Mouse (Mus musculus) CH12.LX (cell line): Measurements from ENCODE around the gene Tanc1.

Experiments used
- EP300 ChIP-seq: IDR thresholded peaks from 2 replicates; pipeline ENCODE4 v1.6.1; 2011; ENCODE audit warnings: low read length, improper control_type of control experiment
- MAZ ChIP-seq: IDR thresholded peaks from 2 replicates; pipeline ENCODE4 v1.6.1; 2012; ENCODE audit warnings: low read depth, mild to moderate bottlenecking, inconsistent platforms, low read length, improper control_type of control experiment, moderate library complexity

- no peak for TF ChIP-seq EP300
- TF ChIP-seq MAZ, result no peak
These were observed 264.6 kb downstream of the Tanc1 start for GRCm38 (mm10) chr2:59876482-59876881.
